Mouse (Mus musculus): ENCODE results near the gene Tfap2e.

DNA sequence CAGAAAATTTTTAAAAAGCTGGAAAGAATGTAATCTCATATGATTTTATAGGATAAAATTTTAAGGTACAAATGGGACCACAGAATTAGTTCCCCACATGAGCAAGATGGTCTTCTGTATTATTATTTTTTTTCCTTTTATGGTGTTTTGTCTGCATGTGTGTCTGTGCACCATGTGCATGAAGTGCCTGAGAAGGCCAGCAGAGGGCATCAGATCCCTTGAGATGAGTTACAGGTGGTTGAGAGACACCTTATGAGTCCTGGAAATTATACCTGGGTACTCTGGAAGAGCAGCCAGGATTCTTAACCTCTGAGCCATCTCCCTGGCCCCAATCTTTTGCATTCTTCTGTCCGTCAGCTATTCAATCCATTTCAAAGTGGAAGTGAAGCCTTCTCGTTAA lies 69.0 kb downstream of the Tfap2e start:
- TF ChIP-seq POLR2A (IDR thresholded peaks at IDR 0.05; ENCODE audit: extremely low read depth, insufficient read depth, low read length): no peak
- TF ChIP-seq CTCF (IDR thresholded peaks at IDR 0.05; ENCODE audit: extremely low read depth, insufficient read depth, low read length): no peak

Measured in cortical plate, adult 2 months (tissue).